Mouse (Mus musculus): ENCODE data around the gene Pdzph1.

- TF ChIP-seq CTCF (IDR thresholded peaks at IDR 0.05; ENCODE audit: control insufficient read depth, insufficient read depth, insufficient read length) (no peak), USF1 (IDR thresholded peaks at IDR 0.05; ENCODE audit: low read depth) (no peak), MAX (IDR thresholded peaks at IDR 0.05) (no peak), CEBPB (IDR thresholded peaks at IDR 0.05; ENCODE audit: low read depth) (no peak)
These were observed 21.4 kb upstream of the Pdzph1 start for GRCm38 (mm10) chr17:59012421-59013090.
